Mouse (Mus musculus): ENCODE measurements around the gene Olfr782. TPM values are rescaled to one million over a fixed set of nuclear protein-coding genes. Genes with fewer than 3 reads are reported as not detected.

The Olfr782 gene
- polyA plus RNA-seq, 1 experiment from 2014 or later = not detected

DNA sequence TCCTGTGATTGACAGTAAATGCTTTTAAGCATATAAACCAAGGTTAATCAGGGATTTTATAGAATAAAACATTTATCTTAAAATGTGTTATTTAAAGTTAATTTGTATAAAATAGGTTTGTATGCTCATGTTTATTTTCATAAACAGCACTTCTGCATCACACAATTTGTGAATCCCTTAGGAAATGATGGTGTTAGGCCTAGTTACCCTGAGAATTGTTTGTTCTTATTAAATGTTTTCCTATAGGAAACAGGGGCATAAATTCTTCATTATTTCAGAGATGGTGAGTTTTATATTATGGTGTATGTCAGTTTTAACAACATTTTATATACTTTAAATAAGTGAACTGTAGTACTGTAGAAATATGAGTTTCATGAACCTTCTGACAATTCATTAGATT lies 35.1 kb downstream of the Olfr782 start, which contains the start of gene Olfr784:
Olfr784 (plus strand) TSS at position 301 of the 400 bp plus-strand sequence.
- no peak within 1 kb of the TSS for H3K4me3 ChIP-seq (ENCODE audit: low read depth, low read length)
- no peaks in the 10 kb centered on the region for H3K9me3 ChIP-seq (replicated peaks; ENCODE audit: control insufficient read depth, low read length, poor library complexity, severe bottlenecking)
- H3K4me2 ChIP-seq (ENCODE audit: low read length) = no peak within 1 kb of the TSS
- H3K36me3 ChIP-seq (ENCODE audit: control insufficient read depth, insufficient read depth, low read length) = no peaks in the 10 kb centered on the region
- H3K27me3 ChIP-seq (ENCODE audit: control insufficient read depth, insufficient read depth, low read depth, low read length) = no peaks in the 10 kb centered on the region
- ATAC-seq = no peak
- no peak within 1 kb of the TSS for H3K9ac ChIP-seq (ENCODE audit: low read depth, low read length)
- no peak within 1 kb of the TSS for H3K27ac ChIP-seq (ENCODE audit: low read length)
- no peaks in the 10 kb centered on the region for H3K4me1 ChIP-seq (ENCODE audit: control insufficient read depth, insufficient read depth, low read length)

GRCm38 (mm10) chr10:129400892-129401291 lies 52.2 kb downstream of the Olfr782 start:
- Histone ChIP-seq H3K27ac (ENCODE audit: low read length) (no peak overlapping the region), H3K9ac (ENCODE audit: low read depth, low read length) (no peak overlapping the region), H3K27me3 (ENCODE audit: control insufficient read depth, insufficient read depth, low read depth, low read length) (no peaks in the 10 kb centered on the region), H3K4me1 (ENCODE audit: control insufficient read depth, insufficient read depth, low read length) (no peaks in the 10 kb centered on the region), H3K4me3 (ENCODE audit: low read depth, low read length) (no peak overlapping the region), H3K36me3 (ENCODE audit: control insufficient read depth, insufficient read depth, low read length) (no peaks in the 10 kb centered on the region), H3K4me2 (ENCODE audit: low read length) (no peak overlapping the region), H3K9me3 (replicated peaks; ENCODE audit: control insufficient read depth, low read length, poor library complexity, severe bottlenecking) (no peaks in the 10 kb centered on the region)
- 40% methylated on average over 5 of the region's 5 CpGs for WGBS
- no peak for ATAC-seq

Other genes starting within 250 kb of the Olfr782 start
- not detected in 2 replicates for gene Olfr768, start 249.5 kb upstream of the Olfr782 start, polyA plus RNA-seq (2015; fragmentation: Nextera tagmentation; extraction: Ambion mirVana)
- gene Olfr769, start 231.0 kb upstream of the Olfr782 start, polyA plus RNA-seq (2015; fragmentation: Nextera tagmentation; extraction: Ambion mirVana) = not detected in 2 replicates
- gene Olfr770, start 209.9 kb upstream of the Olfr782 start, polyA plus RNA-seq (2015; fragmentation: Nextera tagmentation; extraction: Ambion mirVana) = not detected in 2 replicates
- not detected in 2 replicates for gene Olfr771, start 184.1 kb upstream of the Olfr782 start, polyA plus RNA-seq (2015; fragmentation: Nextera tagmentation; extraction: Ambion mirVana)
- not detected in 2 replicates for gene Olfr772, start 170.9 kb upstream of the Olfr782 start, polyA plus RNA-seq (2015; fragmentation: Nextera tagmentation; extraction: Ambion mirVana)
- not detected in 2 replicates for gene Olfr773, start 161.4 kb upstream of the Olfr782 start, polyA plus RNA-seq (2015; fragmentation: Nextera tagmentation; extraction: Ambion mirVana)
- not detected in 2 replicates for gene Olfr774, start 112.6 kb upstream of the Olfr782 start, polyA plus RNA-seq (2015; fragmentation: Nextera tagmentation; extraction: Ambion mirVana)
- not detected in 2 replicates for gene Olfr775, start 100.4 kb upstream of the Olfr782 start, polyA plus RNA-seq (2015; fragmentation: Nextera tagmentation; extraction: Ambion mirVana)
- not detected in 2 replicates for gene Olfr776, start 89.7 kb upstream of the Olfr782 start, polyA plus RNA-seq (2015; fragmentation: Nextera tagmentation; extraction: Ambion mirVana)
- gene Olfr777, start 77.4 kb upstream of the Olfr782 start, polyA plus RNA-seq (2015; fragmentation: Nextera tagmentation; extraction: Ambion mirVana) = not detected in 2 replicates
- not detected in 2 replicates for gene Olfr780, start 30.7 kb upstream of the Olfr782 start, polyA plus RNA-seq (2015; fragmentation: Nextera tagmentation; extraction: Ambion mirVana)
- gene Olfr781, start 20.0 kb upstream of the Olfr782 start, polyA plus RNA-seq (2015; fragmentation: Nextera tagmentation; extraction: Ambion mirVana) = not detected in 2 replicates
- gene Olfr784, start 35.2 kb downstream of the Olfr782 start, polyA plus RNA-seq (2015; fragmentation: Nextera tagmentation; extraction: Ambion mirVana) = 0.16 TPM in 1 of 2 replicates, not detected in the other
- not detected in 2 replicates for gene Olfr785, start 56.6 kb downstream of the Olfr782 start, polyA plus RNA-seq (2015; fragmentation: Nextera tagmentation; extraction: Ambion mirVana)
- not detected in 2 replicates for gene Olfr786, start 78.5 kb downstream of the Olfr782 start, polyA plus RNA-seq (2015; fragmentation: Nextera tagmentation; extraction: Ambion mirVana)
- not detected in 2 replicates for gene Olfr787, start 113.0 kb downstream of the Olfr782 start, polyA plus RNA-seq (2015; fragmentation: Nextera tagmentation; extraction: Ambion mirVana)
- gene Olfr788, start 122.1 kb downstream of the Olfr782 start, polyA plus RNA-seq (2015; fragmentation: Nextera tagmentation; extraction: Ambion mirVana) = not detected in 2 replicates
- not detected in 2 replicates for gene Olfr789, start 135.9 kb downstream of the Olfr782 start, polyA plus RNA-seq (2015; fragmentation: Nextera tagmentation; extraction: Ambion mirVana)
- not detected in 2 replicates for gene Olfr790, start 149.6 kb downstream of the Olfr782 start, polyA plus RNA-seq (2015; fragmentation: Nextera tagmentation; extraction: Ambion mirVana)
- gene Olfr791, start 172.9 kb downstream of the Olfr782 start, polyA plus RNA-seq (2015; fragmentation: Nextera tagmentation; extraction: Ambion mirVana) = not detected in 2 replicates
- not detected in 2 replicates for gene Olfr792, start 190.3 kb downstream of the Olfr782 start, polyA plus RNA-seq (2015; fragmentation: Nextera tagmentation; extraction: Ambion mirVana)
- gene Olfr794, start 218.8 kb downstream of the Olfr782 start, polyA plus RNA-seq (2015; fragmentation: Nextera tagmentation; extraction: Ambion mirVana) = not detected in 2 replicates